Mouse (Mus musculus): ENCODE results near the gene Gm17304.

DNA sequence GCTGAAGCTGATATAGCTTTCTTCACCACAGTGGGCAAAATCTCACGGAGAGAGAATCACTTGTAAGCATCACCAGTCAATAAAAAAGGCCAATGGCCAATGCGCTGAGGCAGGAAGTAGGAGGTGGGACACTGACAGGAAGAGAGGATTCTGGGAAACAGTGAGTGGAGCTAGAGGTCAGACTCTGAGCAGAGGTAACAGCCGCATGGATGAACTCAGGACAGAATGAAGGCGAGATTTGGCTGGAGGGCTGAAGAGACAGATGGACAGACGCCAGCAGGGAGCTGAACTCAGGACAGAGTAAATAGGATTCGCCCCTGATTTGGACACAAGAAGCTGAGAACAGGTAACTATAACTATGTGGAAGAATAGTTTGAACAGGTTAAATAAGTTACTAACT is 3.8 kb upstream of the Gm17304 start:
- TF ChIP-seq GATA1 (IDR thresholded peaks at IDR 0.05; ENCODE audit: borderline replicate concordance, low read length) (no peak), FLI1 (IDR thresholded peaks at IDR 0.05; ENCODE audit: low read length) (no peak)

All from megakaryocyte, embryonic 14.5 days (primary cell).